Mouse (Mus musculus) testis, adult 2 months (tissue): Measurements from ENCODE around the gene Oxct2a.

Experiments used
- CTCF ChIP-seq: fragments of 200-500 bp; IDR thresholded peaks from 2 replicates; pipeline ENCODE4 v1.5.1; 2012; ENCODE audit warnings: low read depth, mild to moderate bottlenecking, inconsistent platforms, low read length, moderate library complexity; ENCODE audit not compliant: control insufficient read depth, insufficient read depth, insufficient replicate concordance
- POLR2A ChIP-seq: fragments of 200-500 bp; IDR thresholded peaks from 2 replicates; pipeline ENCODE4 v1.6.1; 2012; ENCODE audit warnings: low read depth, mild to moderate bottlenecking, inconsistent platforms, low read length, moderate library complexity; ENCODE audit not compliant: control insufficient read depth

DNA sequence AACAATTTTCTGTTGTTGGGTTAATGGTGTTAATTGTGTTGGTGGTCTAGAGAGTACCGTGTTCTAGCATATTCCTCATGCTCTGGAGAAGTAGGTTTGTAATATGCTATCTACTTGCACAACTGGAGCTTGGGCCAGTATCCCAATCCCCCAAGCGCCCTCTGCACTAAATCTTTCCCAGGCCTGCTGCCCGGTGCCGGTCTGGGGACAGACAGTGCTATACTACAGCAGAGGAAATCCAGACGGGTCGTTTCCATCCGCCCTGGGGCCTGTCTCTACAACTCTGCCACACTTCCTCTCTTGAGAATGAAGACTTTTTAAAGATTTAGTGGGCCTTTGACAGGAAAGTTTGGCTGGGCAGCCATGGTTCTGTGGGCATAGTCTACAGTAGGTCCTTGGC lies 30.4 kb downstream of the Oxct2a start:
- TF ChIP-seq CTCF, result no peak
- TF ChIP-seq POLR2A, result no peak
